Mouse (Mus musculus) lung, postnatal 0 days (tissue): ENCODE data around the gene Hoxa5.

Experiments
- CTCF ChIP-seq: IDR thresholded peaks from 2 replicates; pipeline ENCODE4 v1.5.1; 2016; ENCODE audit warnings: antibody characterized with exemption, mild to moderate bottlenecking
- EP300 ChIP-seq: IDR thresholded peaks from 2 replicates; pipeline ENCODE4 v1.6.1; 2016; ENCODE audit warnings: antibody characterized with exemption, mild to moderate bottlenecking, control low read depth

DNA sequence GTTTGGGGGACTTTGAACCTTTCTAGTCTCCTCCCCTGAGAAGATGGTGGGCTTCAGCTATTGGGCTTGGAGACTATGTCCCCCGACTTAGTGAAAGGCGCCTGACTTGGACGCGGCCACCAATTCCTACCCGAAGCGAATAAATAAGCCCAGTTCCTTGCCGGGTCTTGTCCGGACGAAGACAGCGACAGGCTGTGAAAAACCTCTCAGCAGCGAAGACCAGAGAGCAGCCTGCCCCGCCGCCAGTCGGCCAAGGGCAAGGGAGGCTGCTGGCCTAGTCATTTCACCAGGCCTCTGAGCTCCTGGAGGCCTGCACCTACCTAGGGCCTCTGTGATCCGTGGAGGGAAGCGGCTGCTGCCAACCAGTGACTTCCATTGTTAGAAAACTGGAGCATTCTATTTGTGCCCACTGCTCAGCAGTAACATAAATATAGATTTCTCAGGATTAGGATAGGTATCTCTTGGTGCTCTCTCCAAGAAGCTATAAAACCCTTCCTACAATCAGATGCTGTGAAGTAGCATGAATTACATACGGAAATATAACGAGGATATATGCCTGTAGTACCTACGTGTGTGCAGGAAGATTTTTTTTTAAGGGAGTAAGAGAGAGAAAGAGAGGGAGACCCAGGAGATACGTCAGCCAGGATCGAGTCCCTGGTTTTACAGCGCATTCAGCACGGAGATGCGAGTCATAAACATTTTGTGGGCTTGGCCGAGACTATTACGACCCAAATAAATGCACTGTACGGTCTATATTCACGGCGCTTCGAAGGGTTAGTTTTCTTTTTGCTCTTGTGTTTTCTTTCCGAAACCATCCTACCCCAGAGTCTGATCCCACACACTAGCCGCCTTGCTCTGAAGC lies 15.8 kb upstream of the Hoxa5 start:
- TF ChIP-seq CTCF (no peak), EP300 (no peak)
